Mouse (Mus musculus) spleen, adult 2 months (tissue): ENCODE measurements around the gene Rassf2. TPM values are rescaled to one million over a fixed set of nuclear protein-coding genes. Genes with fewer than 3 reads are reported as not detected.

Experiments
- DNase-seq, 2 experiments: peaks; one replicate each; pipeline versions ENCODE4 v3.0.0 to v3.0.0-alpha.2; 2012 to 2021; ENCODE audit warnings: low spot score in 2 of 2, low read depth in 1 of 2
- H3K27ac ChIP-seq: fragments of 200-500 bp; 2 replicates; pipeline ENCODE4 v1.5.1; 2012; ENCODE audit warnings: low read length, inconsistent platforms; ENCODE audit not compliant: insufficient read depth
- H3K27me3 ChIP-seq: fragments of 200-500 bp; 2 replicates; pipeline ENCODE4 v1.6.1; 2012; ENCODE audit warnings: mild to moderate bottlenecking, moderate library complexity, low read length, inconsistent platforms; ENCODE audit not compliant: control insufficient read depth, insufficient read depth
- H3K36me3 ChIP-seq: fragments of 200-500 bp; 2 replicates; pipeline ENCODE4 v1.6.1; 2012; ENCODE audit warnings: mild to moderate bottlenecking, low read length, inconsistent platforms; ENCODE audit not compliant: control insufficient read depth, insufficient read depth
- H3K4me1 ChIP-seq: fragments of 200-500 bp; 2 replicates; pipeline ENCODE4 v1.6.1; 2011; ENCODE audit warnings: inconsistent platforms; ENCODE audit not compliant: control insufficient read depth, insufficient read depth, insufficient read length
- H3K4me3 ChIP-seq: fragments of 200-500 bp; 2 replicates; pipeline ENCODE4 v1.5.1; 2011; ENCODE audit warnings: mild to moderate bottlenecking, inconsistent platforms; ENCODE audit not compliant: insufficient read depth, insufficient read length; ENCODE audit errors: extremely low read depth
- CTCF ChIP-seq: fragments of 200-500 bp; IDR thresholded peaks from 2 replicates; pipeline ENCODE4 v1.5.1; 2011; ENCODE audit warnings: mild to moderate bottlenecking, inconsistent platforms; ENCODE audit not compliant: insufficient read depth, insufficient read length, insufficient replicate concordance; ENCODE audit errors: extremely low read depth
- POLR2A ChIP-seq: fragments of 200-500 bp; IDR thresholded peaks from 2 replicates; pipeline ENCODE4 v1.6.1; 2011; ENCODE audit warnings: low read depth, low read length, inconsistent platforms
- WGBS: fragments of 180-500 bp; shearing (Covaris S2); methylation state at CpG from one replicate; pipeline ENCODE4 v1.1.7; 2018; 5-methylcytosine and 5-hydroxymethylcytosine counted together
- polyA plus RNA-seq: library from polyadenylated mRNA; depleted of rRNA; stranded (reverse); fragments of >200 nt; gene quantifications from 2 replicates; pipeline ENCODE4 v1.2.3, GENCODE M21; 2012

The Rassf2 gene
- polyA plus RNA-seq, 1 experiment = 70.2 TPM

GRCm38 (mm10) chr2:131952456-131952855, 77.6 kb downstream of the Rassf2 start:
- H3K36me3 ChIP-seq = no peaks in the 10 kb centered on the region
- no peak overlapping the region for H3K27ac ChIP-seq
- no peak for DNase-seq
- 66% methylated on average over 2 of the region's 2 CpGs for WGBS
- peaks cover 8% of the 10 kb centered on the region; the same call in 1 of the 2 replicates for H3K4me1 ChIP-seq
- no peak overlapping the region for H3K4me3 ChIP-seq
- H3K27me3 ChIP-seq = peaks cover 3% of the 10 kb centered on the region; the same call in 1 of the 2 replicates
- no peak for TF ChIP-seq CTCF

DNA sequence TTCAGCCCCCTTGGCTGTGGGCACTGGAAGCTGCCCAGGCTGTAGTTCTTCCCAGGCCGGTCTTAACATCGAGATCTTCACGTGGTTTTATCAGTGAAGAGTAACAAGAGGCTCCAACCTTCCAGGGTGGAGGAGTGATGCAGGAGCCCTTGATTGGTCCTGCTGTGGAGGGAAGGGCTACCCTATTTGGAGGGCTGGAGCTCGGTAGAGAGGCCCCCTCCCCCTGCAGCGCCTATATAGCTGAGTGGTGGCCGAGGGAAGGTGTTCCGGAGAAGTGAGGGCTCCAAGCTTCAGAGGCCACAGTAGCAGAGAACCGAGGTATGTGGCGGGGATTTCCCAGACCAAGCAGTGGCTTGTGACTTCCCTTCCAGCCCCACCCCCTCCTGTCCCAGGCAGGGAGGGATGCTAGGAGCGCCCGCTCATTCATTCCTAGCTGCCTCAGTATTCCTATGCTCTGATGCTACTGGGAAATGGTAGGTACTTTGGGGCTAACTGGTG, 79.4 kb downstream of the Rassf2 start, which contains the start of gene Prnd:
Prnd (plus strand) TSS at position 264 of the 498 bp plus-strand sequence.
- H3K4me3 ChIP-seq = no peak within 1 kb of the TSS
- no peak within 1 kb of the TSS for H3K27ac ChIP-seq
- peaks cover 8% of the 10 kb centered on the region; the same call in 1 of the 2 replicates for H3K4me1 ChIP-seq
- 6% methylated on average over 11 of the region's 11 CpGs for WGBS
- H3K36me3 ChIP-seq = no peaks in the 10 kb centered on the region
- H3K27me3 ChIP-seq = peaks cover 3% of the 10 kb centered on the region; the same call in 1 of the 2 replicates
- peak; percentile 7 to 23 for DNase-seq
- no peak for TF ChIP-seq POLR2A
- no peak for TF ChIP-seq CTCF

GRCm38 (mm10) chr2:131949767-131950597, 80.1 kb downstream of the Rassf2 start:
- WGBS = 40% methylated on average over 9 of the region's 9 CpGs
- TF ChIP-seq POLR2A = no peak
- TF ChIP-seq CTCF = peak; percentile 28; the same call in 1 of the 2 replicates
- Histone ChIP-seq H3K27me3 (peaks cover 3% of the 10 kb centered on the region; the same call in 1 of the 2 replicates), H3K4me3 (no peak overlapping the region), H3K4me1 (peaks cover 8% of the 10 kb centered on the region; the same call in 1 of the 2 replicates), H3K36me3 (no peaks in the 10 kb centered on the region), H3K27ac (no peak overlapping the region)
- DNase-seq = peak; percentile 14 to 43

DNA sequence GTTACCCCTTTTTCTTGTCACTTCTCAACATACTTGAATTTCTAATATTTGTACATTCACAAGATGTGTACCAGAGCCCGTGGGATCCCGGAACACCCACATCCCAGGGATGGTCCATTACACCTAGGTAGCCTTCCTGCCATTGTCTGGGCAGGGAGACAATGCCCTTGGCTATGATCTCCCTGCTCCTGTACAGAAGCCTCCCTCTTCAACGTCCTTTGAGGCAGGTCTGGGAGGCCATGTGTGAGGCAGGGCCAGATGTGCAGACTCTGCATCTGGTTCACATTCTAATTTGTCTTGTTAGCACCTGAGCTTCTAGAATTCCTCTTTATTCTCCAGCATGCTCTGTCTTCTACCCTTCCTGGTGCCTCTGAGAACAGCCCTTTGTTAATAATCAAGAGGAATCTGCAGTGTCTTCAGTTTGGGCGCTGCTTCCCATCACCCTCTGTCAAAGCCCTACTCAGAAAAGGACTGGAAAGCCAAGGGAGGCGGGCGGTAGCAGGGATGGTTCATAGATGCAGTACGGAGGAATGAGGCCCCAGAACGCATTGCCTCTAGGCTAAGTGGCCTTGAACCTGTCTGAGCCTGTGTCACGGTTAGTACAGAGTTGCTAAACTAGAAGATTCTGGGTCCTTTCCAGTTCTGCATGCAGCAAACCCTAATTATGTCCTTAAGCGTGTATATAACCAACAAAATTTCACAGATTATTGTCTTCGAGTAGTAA, 81.0 kb downstream of the Rassf2 start:
- H3K27ac ChIP-seq = no peak overlapping the region
- H3K4me3 ChIP-seq = no peak overlapping the region
- DNase-seq = no peak
- no peak for TF ChIP-seq CTCF
- TF ChIP-seq POLR2A = no peak
- H3K4me1 ChIP-seq = peaks cover 8% of the 10 kb centered on the region; the same call in 1 of the 2 replicates
- H3K36me3 ChIP-seq = no peaks in the 10 kb centered on the region
- peaks cover 3% of the 10 kb centered on the region; the same call in 1 of the 2 replicates for H3K27me3 ChIP-seq
- WGBS = 80% methylated on average over 11 of the region's 11 CpGs

DNA sequence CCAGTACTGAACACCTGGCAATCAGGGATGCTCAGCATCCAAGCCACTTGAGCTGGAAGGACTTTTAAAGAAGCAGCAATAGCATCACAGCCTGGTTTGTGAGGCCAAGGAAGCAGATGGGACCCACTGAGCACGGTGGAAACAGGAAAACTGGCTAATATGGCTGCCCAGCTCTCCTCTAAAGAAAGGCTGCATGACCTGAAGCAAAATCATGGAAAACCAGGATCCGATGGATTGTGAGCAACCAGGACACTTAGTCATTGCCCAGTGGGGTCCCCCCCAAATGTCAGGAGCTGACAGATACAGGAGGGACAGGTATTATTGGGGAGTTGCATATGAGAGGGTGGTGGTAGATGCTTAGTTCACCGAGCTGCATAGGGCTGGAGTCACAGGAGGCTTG, 81.9 kb downstream of the Rassf2 start:
- no peaks in the 10 kb centered on the region for H3K36me3 ChIP-seq
- H3K4me1 ChIP-seq = peaks cover 8% of the 10 kb centered on the region; the same call in 1 of the 2 replicates
- H3K27me3 ChIP-seq = no peaks in the 10 kb centered on the region
- no peak for DNase-seq
- no peak overlapping the region for H3K27ac ChIP-seq
- WGBS = 81% methylated on average over 3 of the region's 3 CpGs
- TF ChIP-seq POLR2A = no peak
- no peak for TF ChIP-seq CTCF
- no peak overlapping the region for H3K4me3 ChIP-seq

GRCm38 (mm10) chr2:131946351-131946750, 83.7 kb downstream of the Rassf2 start:
- Histone ChIP-seq H3K36me3 (no peaks in the 10 kb centered on the region), H3K27me3 (no peaks in the 10 kb centered on the region), H3K4me1 (peaks cover 8% of the 10 kb centered on the region; the same call in 1 of the 2 replicates), H3K27ac (no peak overlapping the region), H3K4me3 (no peak overlapping the region)
- DNase-seq = no peak
- 93% methylated on average over 16 of the region's 16 CpGs for WGBS
- TF ChIP-seq POLR2A = no peak
- TF ChIP-seq CTCF = no peak
